Mouse (Mus musculus) megakaryocyte-erythroid progenitor cell, adult 5-6 weeks (primary cell): ENCODE data around the gene 4930451I11Rik. TPM values are rescaled to one million over a fixed set of nuclear protein-coding genes. Genes with fewer than 3 reads are reported as not detected.

Source experiments
- ATAC-seq: replicated peaks from 2 replicates; pipeline ENCODE4 v1.8.0; 2016; ENCODE audit warnings: mild to moderate bottlenecking, inconsistent platforms; ENCODE audit not compliant: severe bottlenecking, poor library complexity, low FRiP score, low TSS enrichment
- total RNA-seq, 2 experiments: library from RNA; stranded (forward) in 1 of 2; stranded (reverse) in 1 of 2; fragments of 200-1000, 215-1000 nt in 1 of 2; fragments of >200 nt in 1 of 2; fragmentation: Nextera tagmentation in 1 of 2; gene quantifications; 2 replicates each; pipeline ENCODE4 v1.2.3; 2014 to 2017

Gene 4930451I11Rik
- total RNA-seq, 2 experiments from 2014 or later, result not detected

- no peak for ATAC-seq
Observed at GRCm38 (mm10) chr7:126845516-126845915, 14.1 kb upstream of the 4930451I11Rik start.

GRCm38 (mm10) chr7:126843276-126843675 lies 11.8 kb upstream of the 4930451I11Rik start:
- no peak for ATAC-seq

- no peak for ATAC-seq
Observed at GRCm38 (mm10) chr7:126833294-126833693, 1.9 kb upstream of the 4930451I11Rik start.

- ATAC-seq, result peak; percentile 93
Observed at GRCm38 (mm10) chr7:126832036-126832598, 678 bp upstream of the 4930451I11Rik start.

GRCm38 (mm10) chr7:126825952-126826351 lies 5.5 kb downstream of the 4930451I11Rik start:
- ATAC-seq, result no peak

GRCm38 (mm10) chr7:126825403-126825802 lies 6.0 kb downstream of the 4930451I11Rik start:
- ATAC-seq, result peak; percentile 32; the same call in 1 of the 2 replicates

- no peak for ATAC-seq
Observed at GRCm38 (mm10) chr7:126823940-126824339, 7.5 kb downstream of the 4930451I11Rik start.

GRCm38 (mm10) chr7:126823202-126823711 lies 8.2 kb downstream of the 4930451I11Rik start:
- ATAC-seq, result no peak

- ATAC-seq, result no peak
Observed at GRCm38 (mm10) chr7:126822741-126823140, 8.7 kb downstream of the 4930451I11Rik start.

GRCm38 (mm10) chr7:126821835-126822511 lies 9.5 kb downstream of the 4930451I11Rik start:
- ATAC-seq, result peak; percentile 62

- no peak for ATAC-seq
Observed at GRCm38 (mm10) chr7:126818818-126819217, 12.6 kb downstream of the 4930451I11Rik start.

- no peak for ATAC-seq
Observed at GRCm38 (mm10) chr7:126817595-126817994, 13.8 kb downstream of the 4930451I11Rik start.

- ATAC-seq, result no peak
Observed at GRCm38 (mm10) chr7:126816494-126816893, 14.9 kb downstream of the 4930451I11Rik start.

GRCm38 (mm10) chr7:126815726-126816222 lies 15.7 kb downstream of the 4930451I11Rik start:
- no peak for ATAC-seq

GRCm38 (mm10) chr7:126809723-126810369 lies 21.6 kb downstream of the 4930451I11Rik start:
- no peak for ATAC-seq

- ATAC-seq, result peak; percentile 82
Observed at GRCm38 (mm10) chr7:126808703-126809455, 22.6 kb downstream of the 4930451I11Rik start.

- ATAC-seq, result no peak
Observed at GRCm38 (mm10) chr7:126807405-126807804, 24.0 kb downstream of the 4930451I11Rik start.

- ATAC-seq, result no peak
Observed at GRCm38 (mm10) chr7:126806956-126807355, 24.5 kb downstream of the 4930451I11Rik start.

- no peak for ATAC-seq
Observed at GRCm38 (mm10) chr7:126803751-126804150, 27.7 kb downstream of the 4930451I11Rik start.

- no peak for ATAC-seq
Observed at GRCm38 (mm10) chr7:126803181-126803580, 28.3 kb downstream of the 4930451I11Rik start.
